In the genomic region with DNA sequence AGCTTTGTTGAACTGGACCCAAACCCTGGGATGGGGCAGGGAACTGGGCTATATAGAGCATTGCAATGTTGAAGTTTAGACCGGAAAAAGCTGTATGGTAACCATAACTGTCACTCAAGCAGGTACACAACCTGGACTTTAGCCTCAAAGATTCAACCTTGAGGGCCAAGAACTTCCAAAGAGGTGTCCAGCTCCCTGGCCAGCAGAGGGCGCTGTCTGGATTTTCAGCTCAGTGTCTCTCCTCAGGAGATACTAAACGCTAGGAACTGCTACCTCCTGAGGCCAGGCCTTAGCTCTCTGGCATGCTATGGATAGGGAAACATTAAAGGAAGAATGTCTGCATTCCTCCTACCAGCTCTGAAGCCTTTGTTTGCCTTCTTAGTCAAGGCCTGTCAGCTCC, we compare ENCODE assay signal across 8 mouse cellular contexts.
DNase-seq lines count a peak whose midpoint lies in the region; ATAC-seq and TF ChIP-seq lines count a peak whose summit lies in the region.

No protein-coding gene starts in this region.

- H3K4me3 ChIP-seq in intestine, postnatal 0 days (ENCODE audit: low read depth, low read length) = no peak overlapping the region
- no peak overlapping the region for H3K4me3 ChIP-seq in intestine, embryonic 15.5 days (replicated peaks)
- no peak overlapping the region for H3K4me3 ChIP-seq in heart, embryonic 11.5 days (ENCODE audit: low read depth, low read length)
- no peak overlapping the region for H3K4me3 ChIP-seq in forebrain, embryonic 12.5 days (replicated peaks)

- intact Hi-C loops in gastrocnemius, postnatal 36 days (cut with DNase I) = loop anchor here (5.0 kb wide), 2 partner anchors 135 to 210 kb away; no protein-coding TSS in a partner anchor

- peak; percentile 3 to 10 for DNase-seq in CD8-positive naive resting alpha-beta T cell, adult 2 months (ENCODE audit: low read depth in 2 of 2, low spot score in 2 of 2)
- DNase-seq in WW6 (ENCODE audit: low read depth, low spot score) = peak; percentile 9
- peak; percentile 29 to 40 for DNase-seq in gastrocnemius, postnatal 36 days
- peak; percentile 37 for DNase-seq in spleen, adult 12 weeks (ENCODE audit: low spot score)

- H3K27me3 ChIP-seq in intestine, postnatal 0 days (replicated peaks; ENCODE audit: control insufficient read depth, insufficient read depth, low read length) = 0 out of 2 replicates have a peak, but pooled peaks cover 3% of the 10 kb centered on the region
- no peaks in the 10 kb centered on the region; the same call in 1 of the 2 replicates for H3K27me3 ChIP-seq in intestine, embryonic 15.5 days (replicated peaks)
- peaks cover 44% of the 10 kb centered on the region for H3K27me3 ChIP-seq in heart, embryonic 11.5 days (ENCODE audit: control insufficient read depth, insufficient read depth, low read length)
- peaks cover 31% of the 10 kb centered on the region for H3K27me3 ChIP-seq in forebrain, embryonic 12.5 days

- no peaks in the 10 kb centered on the region for H3K36me3 ChIP-seq in intestine, postnatal 0 days (ENCODE audit: control insufficient read depth, insufficient read depth)
- no peaks in the 10 kb centered on the region for H3K36me3 ChIP-seq in intestine, embryonic 15.5 days
- H3K36me3 ChIP-seq in heart, embryonic 11.5 days (ENCODE audit: control insufficient read depth, insufficient read depth, low read length) = no peaks in the 10 kb centered on the region
- H3K36me3 ChIP-seq in forebrain, embryonic 12.5 days (replicated peaks) = no peaks in the 10 kb centered on the region

- peak; percentile 67 for TF ChIP-seq CTCF in intestine, postnatal 0 days (IDR thresholded peaks at IDR 0.05; ENCODE audit: low read depth)

- ATAC-seq in intestine, postnatal 0 days = no peak
- no peak for ATAC-seq in intestine, embryonic 15.5 days
- no peak for ATAC-seq in heart, embryonic 11.5 days (replicated peaks; ENCODE audit: insufficient number of reproducible peaks, low FRiP score, low TSS enrichment)
- no peak for ATAC-seq in forebrain, embryonic 12.5 days (ENCODE audit: low FRiP score)

- no peaks in the 10 kb centered on the region for H3K9me3 ChIP-seq in intestine, postnatal 0 days (ENCODE audit: control insufficient read depth)
- H3K9me3 ChIP-seq in intestine, embryonic 15.5 days = no peaks in the 10 kb centered on the region
- H3K9me3 ChIP-seq in heart, embryonic 11.5 days (replicated peaks; ENCODE audit: control insufficient read depth, low read length) = no peaks in the 10 kb centered on the region
- H3K9me3 ChIP-seq in forebrain, embryonic 12.5 days = no peaks in the 10 kb centered on the region

- WGBS in intestine, postnatal 0 days = 27% methylated on average over 3 of the region's 3 CpGs
- WGBS in intestine, embryonic 15.5 days = 41% methylated on average over 3 of the region's 3 CpGs
- WGBS in heart, embryonic 11.5 days (ENCODE audit: insufficient replicate concordance) = 28% methylated on average over 3 of the region's 3 CpGs
- 32% methylated on average over 3 of the region's 3 CpGs for WGBS in forebrain, embryonic 12.5 days

- H3K27ac ChIP-seq in intestine, postnatal 0 days (ENCODE audit: low read depth, low read length) = no peak overlapping the region
- H3K27ac ChIP-seq in intestine, embryonic 15.5 days = no peak overlapping the region
- H3K27ac ChIP-seq in heart, embryonic 11.5 days (ENCODE audit: low read depth, low read length) = no peak overlapping the region
- no peak overlapping the region for H3K27ac ChIP-seq in forebrain, embryonic 12.5 days

- no peaks in the 10 kb centered on the region for H3K4me1 ChIP-seq in intestine, postnatal 0 days (replicated peaks; ENCODE audit: control insufficient read depth, insufficient read depth, low read length)
- H3K4me1 ChIP-seq in intestine, embryonic 15.5 days (replicated peaks) = no peaks in the 10 kb centered on the region
- 0 out of 2 replicates have a peak, but pooled peaks cover 7% of the 10 kb centered on the region for H3K4me1 ChIP-seq in heart, embryonic 11.5 days (ENCODE audit: control insufficient read depth, insufficient read depth, low read length)
- peaks cover 34% of the 10 kb centered on the region for H3K4me1 ChIP-seq in forebrain, embryonic 12.5 days

- H3K4me2 ChIP-seq in intestine, postnatal 0 days (replicated peaks; ENCODE audit: low read depth) = no peak overlapping the region
- H3K4me2 ChIP-seq in intestine, embryonic 15.5 days (replicated peaks) = no peak overlapping the region
- H3K4me2 ChIP-seq in heart, embryonic 11.5 days = no peak overlapping the region
- H3K4me2 ChIP-seq in forebrain, embryonic 12.5 days = no peak overlapping the region

- H3K9ac ChIP-seq in intestine, postnatal 0 days (ENCODE audit: low read depth, low read length) = no peak overlapping the region
- no peak overlapping the region for H3K9ac ChIP-seq in intestine, embryonic 15.5 days
- no peak overlapping the region for H3K9ac ChIP-seq in heart, embryonic 11.5 days (ENCODE audit: low read depth, low read length)
- no peak overlapping the region for H3K9ac ChIP-seq in forebrain, embryonic 12.5 days
